Mouse (Mus musculus) heart, adult 2 months (tissue): Measurements from ENCODE around the gene Myh7b.

ENCODE experiments used
- CTCF ChIP-seq: fragments of 200-600 bp; IDR thresholded peaks from 2 replicates; pipeline ENCODE4 v1.8.1; 2022; ENCODE audit warnings: antibody characterized with exemption, mild to moderate bottlenecking, moderate library complexity
- EP300 ChIP-seq: fragments of 200-500 bp; IDR thresholded peaks from 2 replicates; pipeline ENCODE4 v1.6.1; 2011; ENCODE audit warnings: low read depth, low read length, control low read depth; ENCODE audit not compliant: insufficient read depth
- POLR2A ChIP-seq: fragments of 200-500 bp; IDR thresholded peaks from 2 replicates; pipeline ENCODE4 v1.6.1; 2011; ENCODE audit warnings: mild to moderate bottlenecking, low read depth, low read length, control low read depth; ENCODE audit not compliant: insufficient read depth

DNA sequence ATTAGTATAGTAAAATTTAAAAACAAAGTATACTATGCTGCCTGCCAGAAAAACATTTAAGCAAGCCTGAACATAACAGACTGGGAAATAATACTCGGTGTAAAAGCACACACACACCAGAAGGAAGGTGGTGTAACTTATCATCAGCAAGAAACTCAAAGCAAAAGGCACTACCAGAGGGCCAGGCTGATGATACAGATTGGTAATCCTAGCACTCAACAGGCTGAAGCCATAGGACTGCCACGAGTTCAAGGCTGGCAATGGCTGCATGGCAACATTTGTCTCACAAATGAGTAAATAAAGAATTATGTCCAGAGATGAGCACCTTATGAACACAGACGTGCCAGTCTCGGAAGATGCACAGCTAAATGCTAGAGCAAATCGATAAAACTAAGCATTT is 72.8 kb downstream of the Myh7b start:
- TF ChIP-seq CTCF = no peak
- no peak for TF ChIP-seq POLR2A
- no peak for TF ChIP-seq EP300
